Mouse (Mus musculus) hindlimb bud, embryonic 11.5 days (tissue): Measurements from ENCODE around the gene Gltp.

Source experiments
- DNase-seq: peaks from one replicate; pipeline ENCODE4 v3.0.0-alpha.2; 2012; ENCODE audit warnings: low read depth, low spot score; ENCODE audit errors: extremely low spot score

Gltp gene

DNA sequence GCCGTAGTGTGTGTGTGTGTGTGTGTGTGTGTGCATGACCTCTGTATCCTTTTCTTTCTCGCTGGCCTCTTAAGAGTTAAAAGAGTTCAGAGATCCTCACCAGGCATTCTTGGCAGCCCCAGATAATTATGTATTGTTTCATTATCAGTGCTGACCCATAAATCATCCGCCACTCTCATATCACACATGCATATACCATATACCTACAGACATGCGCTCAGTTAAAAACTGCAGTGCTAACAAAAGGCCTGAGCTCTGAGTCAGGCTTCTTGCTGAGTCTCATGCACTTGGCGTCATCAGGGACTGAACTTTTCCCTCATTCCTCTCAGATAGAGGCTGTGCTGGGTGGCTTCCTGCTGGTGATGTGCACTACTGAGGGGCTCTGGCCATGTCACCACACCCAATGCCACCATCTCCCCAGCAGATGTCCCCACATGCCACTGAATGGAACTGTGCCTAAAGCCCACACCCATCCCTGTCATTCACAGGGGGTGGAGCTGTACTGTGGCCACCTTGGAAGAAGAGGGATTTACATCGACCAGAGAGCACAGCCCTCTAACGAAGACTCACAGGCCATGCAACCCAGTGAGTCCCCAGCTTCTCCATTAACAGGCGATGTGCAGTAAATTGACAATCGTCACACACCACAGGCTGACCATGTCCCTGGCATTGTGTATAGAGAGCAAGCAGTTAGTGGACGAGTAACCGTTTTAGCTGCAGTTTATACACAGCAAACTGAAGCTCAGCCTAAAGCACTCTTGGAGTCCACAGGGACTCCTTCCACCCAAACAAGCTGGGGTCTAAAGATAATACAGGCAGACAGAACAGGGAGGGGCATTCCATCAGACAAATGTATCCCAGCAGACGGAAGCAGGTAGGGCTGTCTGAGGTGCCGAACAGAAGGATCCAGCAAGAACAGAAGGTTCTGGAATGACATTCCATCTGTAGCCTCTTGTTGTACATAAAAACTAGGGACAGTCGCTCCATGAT lies 11.9 kb upstream of the Gltp start:
- DNase-seq, result no peak

DNA sequence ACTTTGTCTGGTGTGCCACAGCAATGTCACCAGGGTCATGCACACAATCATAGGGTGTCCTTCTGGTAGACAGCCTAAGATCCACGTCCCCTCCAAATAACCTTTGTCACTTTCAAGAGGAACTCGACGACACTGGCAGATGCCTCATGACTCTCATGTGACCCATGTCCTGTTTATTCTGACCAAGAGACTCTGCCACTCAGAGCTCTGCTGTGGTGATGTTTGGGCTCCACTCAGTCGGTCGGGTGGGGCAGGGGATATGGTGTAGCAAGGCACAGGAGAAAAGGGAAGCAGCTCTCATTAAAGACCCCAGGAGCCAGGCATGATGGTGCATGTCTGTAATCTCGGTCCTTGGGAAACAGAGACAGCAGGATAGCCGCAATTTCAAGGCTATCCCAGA lies 8.2 kb upstream of the Gltp start:
- DNase-seq, result no peak

DNA sequence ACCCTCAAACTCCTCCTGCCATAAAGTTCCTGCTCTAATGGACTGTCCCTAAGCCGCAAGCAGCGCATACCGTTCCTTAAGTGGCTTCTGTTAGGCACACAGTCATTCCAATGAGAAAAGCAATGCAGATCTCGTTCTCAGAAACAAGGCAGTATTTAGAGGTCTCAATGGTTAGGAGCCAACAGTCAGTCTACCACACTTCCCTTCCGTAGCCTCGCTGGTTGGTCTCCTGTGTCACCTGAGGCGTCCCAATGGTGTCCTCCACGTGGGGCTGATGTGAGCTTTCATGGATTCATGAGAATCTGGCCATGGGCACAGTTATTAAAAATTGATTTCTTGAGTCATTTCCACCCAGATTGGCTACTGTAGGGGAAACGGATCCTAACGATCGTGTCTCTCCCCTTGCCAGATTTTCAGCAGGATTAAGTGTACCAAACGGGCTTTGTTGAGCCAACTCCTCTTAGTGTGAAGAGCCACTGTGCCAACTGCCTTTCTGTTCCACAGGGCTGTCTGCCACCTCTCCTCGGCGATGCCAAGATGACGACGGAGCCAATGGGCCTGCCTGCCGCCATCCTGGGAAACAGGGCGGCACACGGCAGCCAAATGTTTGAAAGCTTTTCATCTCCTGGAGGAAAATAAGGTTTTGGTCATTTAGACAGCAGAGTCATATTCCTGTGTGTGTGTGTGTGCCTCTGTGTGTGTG lies 7.4 kb upstream of the Gltp start:
- no peak for DNase-seq

DNA sequence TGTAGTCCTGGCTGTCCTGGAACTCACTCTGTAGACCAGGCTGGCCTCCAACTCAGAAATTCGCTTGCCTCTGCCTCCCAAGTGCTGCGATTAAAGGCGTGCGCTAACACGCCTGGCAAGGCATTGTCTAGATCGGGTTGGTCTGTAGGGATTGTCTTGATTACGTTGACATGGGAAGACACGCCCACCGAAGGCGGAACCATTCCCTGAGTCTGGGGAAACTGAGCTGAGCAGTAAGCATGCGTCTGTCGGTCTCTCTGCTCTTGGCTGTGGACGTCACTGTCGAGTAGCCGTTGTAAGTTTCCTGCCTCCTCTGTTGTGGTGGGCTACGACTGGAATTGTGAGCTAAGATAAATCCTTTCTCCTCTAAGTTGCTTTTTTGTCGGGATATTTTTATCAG lies 6.2 kb upstream of the Gltp start:
- no peak for DNase-seq

DNA sequence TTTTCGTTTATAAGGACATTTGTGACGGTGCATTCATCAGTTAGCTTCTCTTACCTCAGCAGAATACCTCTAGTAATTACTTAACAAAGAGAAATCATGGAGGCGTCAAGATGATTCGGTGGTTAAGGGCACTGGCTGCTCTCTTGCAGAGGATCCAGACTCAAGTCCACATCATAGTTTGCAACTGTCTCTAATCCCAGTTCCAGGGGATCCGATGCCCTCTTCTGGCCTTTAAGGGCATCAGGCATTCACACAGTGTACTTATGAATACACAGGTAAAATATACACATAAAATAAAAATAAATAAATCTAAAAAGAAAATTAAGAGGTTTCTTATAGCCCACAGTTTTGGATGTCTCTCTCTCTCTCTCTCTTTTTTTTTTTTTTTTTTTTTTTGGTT lies 5.0 kb upstream of the Gltp start:
- no peak for DNase-seq

DNA sequence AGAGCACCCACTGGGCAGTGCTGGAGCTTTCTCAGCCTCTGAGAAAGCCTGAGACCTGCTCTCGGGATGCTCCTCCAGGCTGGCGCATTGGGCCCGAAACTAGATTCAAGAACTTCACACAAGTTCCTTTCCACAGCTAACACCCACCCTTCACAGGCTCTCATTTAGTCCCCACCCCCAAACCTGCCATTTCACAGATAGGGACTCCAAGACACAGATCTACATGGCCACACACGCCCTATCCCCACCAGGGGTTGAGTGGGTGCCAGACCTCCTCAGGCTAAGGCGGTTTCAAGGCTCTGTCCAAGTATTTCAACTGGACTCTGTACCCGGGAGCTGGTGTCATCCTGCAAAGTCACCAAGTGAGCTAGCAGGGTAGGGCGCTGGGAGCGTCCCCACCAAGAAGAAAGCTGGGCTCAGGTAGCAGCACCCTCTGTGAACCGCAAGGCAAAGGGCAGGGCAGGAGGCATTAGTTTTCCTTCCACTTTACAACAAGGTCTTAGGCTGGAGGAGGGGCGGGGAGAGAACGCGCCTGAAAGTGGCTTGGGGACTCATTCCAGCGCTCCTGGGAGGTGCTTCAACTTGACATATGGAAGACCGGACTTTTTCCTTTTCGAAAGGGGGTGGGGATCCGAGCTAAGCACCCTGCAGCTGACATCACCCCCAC lies 951 bp downstream of the Gltp start:
- no peak for DNase-seq

DNA sequence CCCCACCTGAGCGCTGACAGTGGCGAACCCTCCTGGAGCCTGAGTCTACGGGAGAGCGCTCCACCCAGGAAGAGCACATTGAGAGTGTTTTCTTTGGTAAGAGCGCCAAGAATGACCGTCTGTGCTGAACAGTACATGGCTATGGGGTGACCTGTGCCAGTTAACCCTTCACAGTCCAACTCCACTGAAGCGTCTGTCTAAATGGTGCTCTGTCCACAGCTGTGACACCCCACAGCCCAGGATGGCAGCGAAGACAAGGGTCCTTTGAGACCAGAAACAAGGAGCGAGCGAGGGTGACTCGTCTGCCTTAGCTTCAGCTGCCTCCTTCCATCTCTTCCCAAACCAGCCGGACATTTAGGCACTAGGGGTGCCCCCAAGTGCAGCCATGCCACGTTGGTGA lies 2.1 kb downstream of the Gltp start:
- no peak for DNase-seq

DNA sequence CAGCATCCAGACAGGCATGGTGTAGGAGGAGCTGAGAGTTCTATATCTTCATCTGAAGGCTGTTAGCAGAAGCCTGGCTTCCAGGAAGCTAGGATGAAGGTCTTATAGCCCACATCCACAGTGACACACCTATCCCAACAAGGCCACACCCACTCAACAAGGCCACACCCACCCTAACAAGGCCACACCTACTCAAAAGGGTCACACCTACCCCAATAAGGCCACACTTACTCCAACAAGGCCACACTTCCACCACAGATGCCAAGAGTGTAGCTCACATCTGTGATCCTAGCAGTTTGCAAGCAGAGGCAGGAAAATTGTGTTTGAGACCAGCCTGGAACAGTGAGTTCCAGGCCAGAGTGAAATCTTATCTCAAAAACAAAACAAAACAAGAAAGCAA lies 2.9 kb downstream of the Gltp start:
- DNase-seq, result no peak

DNA sequence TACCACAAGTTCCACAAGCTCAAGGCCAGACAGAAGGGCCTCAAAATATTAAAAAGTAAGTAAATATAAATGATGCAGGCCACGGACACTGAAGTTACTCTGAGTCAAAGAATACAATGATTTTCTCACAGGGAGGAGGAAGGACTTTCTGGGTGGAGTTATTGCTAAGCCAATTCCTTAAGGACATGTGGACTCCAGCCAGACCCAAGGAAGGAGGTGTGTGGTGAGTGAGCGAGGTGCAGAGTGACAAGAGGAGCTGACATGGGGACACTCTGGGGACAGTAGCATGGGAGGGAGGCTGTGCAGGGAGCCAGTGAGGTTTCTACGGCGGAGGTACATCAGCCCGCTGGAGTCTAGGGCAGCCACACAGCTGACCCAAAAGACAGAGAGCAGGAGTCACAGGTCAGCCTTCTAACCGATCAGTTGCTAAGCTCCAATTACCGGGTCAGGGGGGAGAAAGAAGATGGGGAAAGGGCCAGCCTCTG lies 4.0 kb downstream of the Gltp start:
- no peak for DNase-seq

DNA sequence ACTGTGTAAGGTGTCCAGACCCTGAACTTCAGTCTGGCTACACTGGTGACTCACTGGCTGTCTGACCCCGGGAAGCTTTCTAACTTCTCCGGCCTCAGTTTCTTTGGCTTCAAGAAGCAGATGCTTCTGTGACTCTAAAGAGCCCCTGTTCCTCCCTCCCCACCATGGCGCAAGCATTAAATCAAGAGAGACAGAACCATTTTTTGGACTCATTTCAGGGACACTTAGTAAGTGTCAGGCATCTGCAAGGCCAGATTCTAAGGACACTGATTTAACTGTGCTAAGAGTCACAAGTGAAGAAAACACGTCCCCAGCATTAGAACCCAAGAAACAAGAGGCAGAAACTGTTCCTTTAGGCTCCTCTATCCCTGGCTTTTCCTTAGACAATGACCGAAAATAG lies 4.8 kb downstream of the Gltp start:
- DNase-seq, result no peak

DNA sequence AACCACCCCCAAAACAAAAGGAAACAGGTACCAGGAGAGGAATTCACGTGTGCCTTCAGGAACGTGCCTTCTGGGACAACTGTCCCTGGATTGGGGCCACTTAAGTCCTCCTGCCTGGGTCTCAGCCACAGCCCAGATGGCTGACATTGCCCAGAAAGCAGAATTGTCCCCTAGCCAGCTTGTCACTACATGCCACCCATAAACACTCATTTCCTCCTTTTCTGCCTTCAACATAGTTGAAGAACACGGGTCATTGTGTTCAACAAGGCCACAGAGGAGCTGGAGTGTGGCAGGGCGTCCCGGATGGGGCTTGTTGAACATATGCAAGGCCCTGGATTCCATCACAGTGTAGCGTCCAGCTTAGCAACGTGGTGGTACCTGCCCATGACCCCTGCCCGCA lies 9.1 kb downstream of the Gltp start:
- DNase-seq, result no peak

DNA sequence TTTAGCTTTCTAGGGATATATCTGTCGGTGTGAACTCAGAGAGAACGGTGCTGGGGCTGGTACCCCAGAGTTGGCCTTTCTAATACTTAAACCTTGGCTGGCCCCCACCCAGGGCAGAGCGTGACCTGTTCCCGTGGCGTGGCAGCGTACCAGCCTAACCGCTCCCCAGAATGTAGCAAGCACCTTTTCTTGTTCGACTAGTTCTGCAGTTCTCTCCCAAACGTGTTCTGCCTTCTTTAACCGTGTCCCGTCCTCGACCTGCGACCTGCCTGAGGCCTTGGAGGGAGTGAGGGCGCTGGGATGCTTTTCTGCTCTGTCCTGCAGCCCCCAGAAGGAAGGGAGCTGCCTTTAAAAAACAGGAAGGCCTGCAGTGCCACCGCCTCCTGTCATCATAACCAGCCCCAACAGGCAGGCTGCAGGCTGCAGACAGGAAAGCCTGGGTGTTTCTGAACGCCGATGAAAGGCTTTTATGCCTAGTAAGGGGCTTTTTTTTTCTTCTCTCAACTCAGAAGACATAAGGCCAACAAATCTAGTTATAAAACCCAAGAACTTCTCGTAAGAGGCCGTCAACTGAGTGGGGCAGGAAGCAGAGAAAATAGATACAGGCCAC lies 10.0 kb downstream of the Gltp start:
- DNase-seq, result no peak

DNA sequence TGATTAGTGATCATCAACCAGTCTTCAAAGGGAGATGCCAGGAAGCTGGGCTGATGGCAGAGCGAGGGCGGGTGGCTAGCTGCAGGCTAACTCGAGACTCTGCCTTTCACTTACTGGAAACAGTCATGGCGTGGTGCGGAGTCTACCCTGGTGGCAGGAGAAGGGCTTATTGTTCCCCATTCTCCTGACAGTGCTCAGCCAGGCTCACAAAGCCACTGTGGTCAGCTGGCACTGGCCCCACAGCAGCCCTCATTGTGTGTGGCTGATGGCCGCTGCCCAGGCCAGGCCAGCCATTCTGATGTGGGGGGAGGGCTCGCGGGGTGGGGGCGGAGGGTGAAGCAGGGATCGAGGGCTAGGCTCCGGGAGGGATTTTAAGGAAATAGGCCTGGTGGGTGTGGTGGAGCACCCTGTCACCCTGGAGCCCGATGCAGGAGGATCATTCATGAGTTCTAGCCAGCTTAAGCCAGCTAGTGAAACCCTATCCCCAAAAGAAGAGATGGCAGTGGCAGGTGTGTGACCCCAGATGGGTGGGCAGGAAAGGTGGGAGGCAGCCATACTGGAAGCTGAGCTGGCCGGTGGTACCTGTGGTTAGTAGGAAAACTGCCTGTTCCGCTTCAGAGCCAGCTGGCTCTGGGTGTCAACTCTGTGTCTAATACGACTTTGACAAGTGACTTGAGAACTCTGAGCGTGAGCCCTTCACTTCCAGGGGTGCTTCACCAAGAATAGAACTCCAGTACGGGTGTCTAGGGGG lies 10.8 kb downstream of the Gltp start:
- DNase-seq, result no peak

DNA sequence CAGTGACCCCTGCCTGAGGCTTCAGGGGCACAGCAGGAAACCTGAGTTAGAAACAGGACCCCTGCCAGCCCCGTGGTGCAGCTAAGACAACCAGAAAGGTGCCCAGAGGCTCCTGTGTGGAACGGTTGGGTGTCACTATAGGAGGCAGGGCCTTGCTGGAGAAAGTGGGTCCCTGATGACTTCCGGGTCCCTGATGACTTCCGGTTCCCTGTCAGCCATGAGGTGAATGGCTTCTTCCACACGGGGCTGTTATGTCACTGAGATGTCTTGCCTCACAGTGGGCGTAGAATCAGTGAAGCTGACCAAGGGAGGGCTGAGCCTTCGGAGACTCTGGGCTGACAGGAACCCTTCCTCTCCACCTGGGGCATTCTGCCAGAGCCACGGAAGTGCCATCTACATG lies 16.2 kb downstream of the Gltp start:
- DNase-seq, result no peak

DNA sequence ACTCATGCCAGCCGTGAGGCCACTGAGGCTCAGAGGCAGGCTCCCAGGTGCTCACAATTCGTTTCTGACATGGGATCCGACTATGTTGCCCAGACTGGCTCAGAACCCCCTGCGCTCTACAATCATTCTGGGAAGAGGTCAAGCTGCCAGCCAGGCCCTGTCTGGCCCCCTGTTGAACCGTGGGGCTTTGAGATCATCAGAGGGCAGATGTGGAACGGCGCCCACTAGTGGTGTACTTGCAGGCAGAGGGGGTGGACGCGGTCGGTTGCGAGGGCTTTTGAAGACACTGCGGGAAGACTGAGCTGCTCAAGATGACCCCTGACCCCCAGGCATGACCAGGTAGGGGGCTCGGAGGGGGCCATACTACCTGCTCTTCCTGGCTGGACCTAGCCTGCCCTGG lies 17.7 kb downstream of the Gltp start:
- no peak for DNase-seq

DNA sequence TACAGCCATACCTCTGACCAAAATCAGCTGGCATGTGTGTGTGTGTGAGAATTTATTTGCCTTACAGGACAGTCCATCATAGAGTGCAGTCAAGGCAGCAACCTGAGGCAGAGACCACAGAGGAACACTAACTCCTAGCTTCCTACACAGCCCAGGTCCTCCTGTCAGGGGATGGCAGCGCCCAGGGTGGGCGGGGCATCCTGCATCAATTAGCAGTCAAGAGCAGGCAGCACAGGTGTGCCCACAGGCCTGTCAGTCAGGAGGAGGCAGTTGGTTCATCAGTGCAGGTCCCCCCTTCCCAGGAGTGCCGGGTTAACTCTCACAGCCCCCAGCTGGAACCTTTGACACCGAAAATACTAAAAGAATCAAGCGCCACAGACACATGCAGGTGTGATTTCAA lies 21.8 kb downstream of the Gltp start:
- DNase-seq, result no peak

DNA sequence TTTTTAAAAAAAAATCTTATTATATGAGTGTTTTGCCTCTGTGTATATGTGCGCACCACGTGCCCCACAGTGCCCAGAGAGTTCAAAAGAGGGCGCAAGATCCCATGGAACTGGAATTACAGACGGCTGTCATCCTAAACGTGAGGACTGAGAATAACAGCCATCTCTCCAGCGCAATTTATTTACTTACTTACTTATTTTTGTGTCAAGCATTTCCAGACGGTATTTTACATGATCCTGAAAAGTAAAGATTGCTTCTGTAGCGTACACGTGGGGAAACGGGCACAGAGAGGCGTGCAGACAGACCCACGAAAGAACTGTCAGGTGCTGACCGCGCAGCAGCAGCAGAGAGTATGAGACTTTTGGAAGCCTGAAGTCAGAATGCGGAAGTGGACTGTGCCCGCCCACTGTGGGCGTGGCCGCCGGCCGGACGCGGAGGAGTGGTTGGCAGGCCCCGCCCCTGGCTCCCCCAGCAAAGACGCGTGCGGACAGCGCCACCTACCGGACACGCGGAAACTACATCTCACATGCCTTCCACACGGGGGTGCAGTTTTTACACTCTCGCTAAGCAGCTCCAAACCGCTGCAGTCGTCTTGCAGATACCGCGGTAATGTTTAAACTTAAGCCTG lies 23.4 kb downstream of the Gltp start:
- DNase-seq, result peak; percentile 92

DNA sequence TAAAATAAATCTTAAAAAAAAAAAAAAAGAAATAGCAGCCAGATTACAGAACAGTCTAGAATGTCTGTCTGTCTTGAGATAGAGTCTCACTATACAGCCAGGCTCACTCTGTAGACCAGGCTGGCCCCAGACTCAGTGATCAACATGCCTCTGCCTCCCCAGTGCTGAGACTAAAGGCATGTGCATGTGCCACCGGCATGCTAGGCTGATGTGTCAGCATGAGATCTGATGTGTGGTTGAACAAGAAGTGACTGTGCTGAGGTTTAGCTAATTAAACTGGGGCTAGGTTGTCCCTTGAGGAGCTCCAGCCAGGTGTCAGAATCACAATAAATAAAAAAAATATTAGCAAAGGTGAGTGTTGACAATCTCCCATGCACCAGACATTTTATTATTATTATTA lies 24.1 kb downstream of the Gltp start:
- no peak for DNase-seq

DNA sequence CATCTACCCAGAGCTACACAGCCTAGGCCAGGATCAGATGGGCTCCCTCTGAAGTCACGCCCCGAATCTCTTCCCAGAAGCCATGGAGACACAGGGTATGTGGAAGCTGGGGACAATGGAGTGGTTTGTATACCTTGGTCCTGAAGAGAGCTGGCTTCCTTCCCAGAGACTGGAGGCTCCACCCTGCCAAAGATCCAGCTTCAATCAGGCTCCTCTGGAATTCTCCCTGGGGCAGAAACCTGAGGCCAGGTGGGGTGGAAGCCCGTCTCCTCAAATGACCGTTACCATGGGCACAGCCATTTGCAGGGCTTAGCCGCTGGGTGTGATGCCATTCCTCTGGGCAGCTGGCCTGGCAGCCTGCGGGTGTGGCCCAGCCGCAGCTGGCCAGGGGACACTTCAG lies 26.0 kb downstream of the Gltp start:
- no peak for DNase-seq

DNA sequence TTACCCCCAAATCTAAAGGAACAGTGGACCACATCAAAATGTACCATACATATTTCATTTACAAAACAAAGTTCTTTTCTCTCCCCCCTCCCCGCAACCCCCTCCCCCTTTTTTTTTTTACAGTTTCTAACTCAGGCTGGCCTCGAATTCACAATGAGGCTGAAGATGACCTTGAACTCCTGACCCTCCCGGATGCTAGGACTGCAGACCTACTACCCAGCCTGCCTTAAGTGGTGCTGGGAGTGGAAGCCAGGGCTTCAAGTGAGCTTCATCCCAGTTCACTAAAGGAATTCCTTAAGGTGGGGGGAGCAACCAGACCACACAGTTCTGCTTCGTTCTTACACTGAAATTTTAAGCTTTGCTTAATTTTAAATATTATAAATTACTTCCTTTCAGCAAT lies 26.6 kb downstream of the Gltp start:
- DNase-seq, result no peak
